Mouse (Mus musculus): Measurements from ENCODE around the gene Prss47. TPM values are rescaled to one million over a fixed set of nuclear protein-coding genes. Genes with fewer than 3 reads are reported as not detected.

Gene Prss47
- polyA plus RNA-seq (2015; fragmentation: Nextera tagmentation; extraction: Ambion mirVana): not detected in 2 replicates

DNA sequence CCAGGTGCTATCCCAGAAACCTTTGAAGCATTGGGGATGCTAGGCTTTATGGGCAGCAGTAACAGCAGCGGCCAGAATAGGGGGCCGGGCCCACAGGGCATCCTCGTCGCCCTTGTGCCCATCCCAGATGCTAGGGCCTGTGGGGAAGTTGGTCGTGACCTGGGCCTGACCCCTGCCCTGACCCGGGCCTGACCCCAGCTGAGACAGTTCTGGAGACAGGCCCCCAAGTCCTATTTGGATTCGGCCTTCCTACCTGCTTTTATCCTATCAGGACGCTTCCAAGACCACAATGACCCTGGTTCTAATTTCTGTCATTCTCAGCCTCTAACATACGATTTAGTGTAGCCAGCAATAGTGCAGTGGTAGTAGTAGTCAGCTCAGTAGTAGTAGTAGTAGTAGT is at the start of gene Prss47:
Gene Prss47, minus strand, starts transcription at position 101 of the 400 bp plus-strand sequence.

DNA sequence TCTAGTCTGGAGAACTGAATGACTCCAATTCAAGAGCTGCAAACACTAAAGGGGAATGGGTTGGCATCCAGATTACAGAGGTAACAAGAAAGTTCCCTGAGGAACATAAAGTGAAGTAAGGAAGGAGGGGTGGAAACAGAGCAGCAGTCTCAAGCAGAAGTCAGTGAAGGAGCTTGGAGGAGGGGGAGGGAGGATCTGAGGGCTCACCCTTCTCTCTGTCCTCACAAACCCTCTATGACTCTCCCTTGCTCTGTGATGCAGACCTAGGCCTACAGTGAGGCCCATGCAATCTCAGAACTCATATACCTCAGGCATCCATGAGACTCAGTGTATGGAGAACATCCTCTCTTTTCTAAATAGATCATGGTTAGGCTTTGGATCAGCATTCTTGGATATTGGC is 19.8 kb downstream of the Prss47 start, which contains the start of gene Spata31d1c:
Gene Spata31d1c, plus strand, starts transcription at position 301 of the 400 bp plus-strand sequence.

Other genes with a start within 250 kb of the Prss47 start
- 0.06 TPM in 1 of 2 replicates, not detected in the other for gene Cntnap3, start 148.8 kb downstream of the Prss47 start, polyA plus RNA-seq (2015; fragmentation: Nextera tagmentation; extraction: Ambion mirVana)
- not detected in 2 replicates for gene Spata31, start 135.4 kb downstream of the Prss47 start, polyA plus RNA-seq (2015; fragmentation: Nextera tagmentation; extraction: Ambion mirVana)
- not detected in 2 replicates for gene Spata31d1c, start 19.7 kb downstream of the Prss47 start, polyA plus RNA-seq (2015; fragmentation: Nextera tagmentation; extraction: Ambion mirVana)
- gene Mfsd14b, start 60.2 kb upstream of the Prss47 start, polyA plus RNA-seq (2015; fragmentation: Nextera tagmentation; extraction: Ambion mirVana): 52.5 and 57.4 TPM in 2 replicates
- gene Olfr465-ps1, start 85.3 kb upstream of the Prss47 start, polyA plus RNA-seq (2015; fragmentation: Nextera tagmentation; extraction: Ambion mirVana): not detected in 2 replicates
- gene Olfr466, start 97.5 kb upstream of the Prss47 start, polyA plus RNA-seq (2015; fragmentation: Nextera tagmentation; extraction: Ambion mirVana): not detected in 2 replicates
- gene Nlrp4f, start 153.2 kb upstream of the Prss47 start, polyA plus RNA-seq (2015; fragmentation: Nextera tagmentation; extraction: Ambion mirVana): not detected in 2 replicates
- not detected in 2 replicates for gene Gm10775, start 206.8 kb upstream of the Prss47 start, polyA plus RNA-seq (2015; fragmentation: Nextera tagmentation; extraction: Ambion mirVana)
- gene Zfp369, start 226.1 kb upstream of the Prss47 start, polyA plus RNA-seq (2015; fragmentation: Nextera tagmentation; extraction: Ambion mirVana): 7.3 and 7.5 TPM in 2 replicates